Mouse (Mus musculus) CD4-positive, CD25-positive, alpha-beta regulatory T cell, adult 2 months (primary cell): Measurements from ENCODE around the gene Cblc.
A peak's percentile ranks its signal among the peaks of the same experiment; 100 is the strongest.

Experiments used
- DNase-seq: peaks from one replicate; pipeline ENCODE4 v3.0.0-alpha.2; 2012; ENCODE audit warnings: low read depth, low spot score

Cblc gene

GRCm38 (mm10) chr7:19796697-19797588 lies at the start of gene Cblc:
Gene Cblc, minus strand, starts transcription at chr7:19796809.
- DNase-seq: peak; percentile 94

GRCm38 (mm10) chr7:19844521-19845171 lies 48.0 kb upstream of the Cblc start:
- peak; percentile 56 for DNase-seq

DNA sequence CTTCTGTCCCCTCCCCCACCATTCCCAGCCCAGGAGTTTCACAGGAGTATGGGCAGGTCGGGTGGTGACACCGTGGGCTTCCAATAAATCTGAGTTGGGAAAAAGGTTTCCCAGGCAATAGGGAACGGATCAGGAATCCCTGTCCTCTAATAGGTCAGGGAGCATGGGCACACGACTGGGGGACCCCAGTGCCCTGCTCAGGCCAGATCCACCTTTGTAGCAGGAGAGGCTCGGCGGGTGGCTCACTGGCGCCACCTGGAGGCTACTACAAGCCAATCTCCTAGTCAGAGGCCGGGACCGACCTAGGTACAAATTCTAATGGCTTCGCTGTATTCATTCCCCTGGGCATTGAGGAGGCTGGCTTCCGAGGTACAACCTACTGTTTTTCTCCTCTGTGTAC lies 47.0 kb upstream of the Cblc start:
- DNase-seq: peak; percentile 85

DNA sequence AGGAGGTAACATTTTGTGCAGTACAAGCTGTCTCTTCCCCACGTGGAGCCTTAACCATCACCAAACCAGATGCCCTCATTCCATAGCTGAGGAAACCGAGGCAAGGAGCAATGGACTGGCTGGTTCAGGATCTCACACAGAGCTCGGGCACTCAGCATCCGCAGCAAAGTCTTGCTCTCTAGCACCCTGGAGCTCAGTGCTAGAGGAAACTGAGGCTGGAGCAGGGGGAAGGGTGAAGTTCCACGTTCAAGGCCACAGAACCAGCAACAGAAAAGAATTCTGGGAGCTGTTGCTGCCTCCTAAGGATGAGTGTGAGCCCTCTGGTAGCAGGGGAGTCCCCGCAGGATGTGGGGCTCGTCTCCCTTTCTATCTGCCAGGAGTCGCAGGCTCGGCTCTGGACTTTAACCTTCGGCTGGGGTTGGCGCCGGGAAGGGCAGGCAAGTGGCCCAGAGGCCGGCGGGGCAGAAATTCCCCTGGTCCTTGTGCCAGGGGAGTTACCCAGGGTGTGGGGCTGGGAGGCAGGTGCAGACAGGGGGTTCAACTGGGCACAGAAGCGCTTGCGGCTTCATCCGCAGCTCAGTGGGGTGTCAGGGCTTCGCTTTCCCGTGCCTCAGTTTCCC lies 46.4 kb upstream of the Cblc start:
- DNase-seq: no peak

DNA sequence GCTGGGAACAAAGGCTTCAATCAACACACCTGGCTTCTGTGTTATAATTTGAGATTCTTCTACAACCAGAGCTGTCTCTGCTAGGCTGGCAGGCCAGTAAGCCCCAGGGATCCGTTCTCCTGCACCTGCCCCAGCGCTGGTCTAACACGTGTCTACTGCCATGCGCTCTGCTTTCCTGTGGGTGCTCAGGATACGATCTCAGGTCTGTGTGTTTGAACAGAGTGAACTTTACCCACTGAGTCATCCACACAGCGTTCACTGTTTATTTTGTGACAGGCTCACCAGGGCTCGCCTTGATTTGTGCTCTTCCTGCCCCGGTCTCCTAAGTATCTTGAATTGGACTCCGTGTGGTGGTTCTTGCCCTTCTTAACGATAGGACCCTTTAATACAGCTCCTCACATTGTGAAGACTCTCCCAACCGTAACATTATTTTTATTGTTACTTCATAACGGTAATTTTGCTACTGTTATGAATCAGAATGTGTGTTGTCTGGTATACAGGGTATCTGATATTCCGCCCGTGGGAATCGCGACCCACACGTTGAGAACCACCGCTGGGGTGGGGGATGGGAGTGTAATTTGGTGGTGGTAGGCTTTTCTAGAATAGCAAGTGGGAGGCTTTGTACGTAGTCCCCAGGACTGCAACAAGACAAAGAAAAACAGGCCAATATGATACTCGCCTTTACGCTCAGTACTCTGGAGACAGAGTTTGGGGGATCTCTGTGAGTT lies 45.2 kb upstream of the Cblc start:
- DNase-seq: peak; percentile 49

DNA sequence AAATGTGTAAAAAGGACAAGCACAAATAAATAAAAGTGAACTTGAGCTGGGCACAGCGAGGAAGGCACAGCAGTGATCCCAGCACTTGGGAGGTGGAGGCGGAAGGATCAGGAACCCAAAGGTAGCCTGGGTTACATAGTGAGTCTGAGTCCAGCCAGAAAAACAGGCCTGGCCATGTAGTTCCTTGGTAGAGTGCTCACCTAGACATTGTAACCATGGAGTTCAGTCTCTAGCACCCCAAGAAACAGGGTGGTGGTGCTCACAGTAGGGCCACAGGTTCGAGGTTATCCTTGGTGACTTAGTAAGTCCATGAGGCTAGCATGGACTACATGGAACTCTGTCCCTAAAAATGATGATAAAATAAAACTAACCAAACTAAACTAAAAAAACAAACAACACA lies 44.3 kb upstream of the Cblc start:
- DNase-seq: no peak

DNA sequence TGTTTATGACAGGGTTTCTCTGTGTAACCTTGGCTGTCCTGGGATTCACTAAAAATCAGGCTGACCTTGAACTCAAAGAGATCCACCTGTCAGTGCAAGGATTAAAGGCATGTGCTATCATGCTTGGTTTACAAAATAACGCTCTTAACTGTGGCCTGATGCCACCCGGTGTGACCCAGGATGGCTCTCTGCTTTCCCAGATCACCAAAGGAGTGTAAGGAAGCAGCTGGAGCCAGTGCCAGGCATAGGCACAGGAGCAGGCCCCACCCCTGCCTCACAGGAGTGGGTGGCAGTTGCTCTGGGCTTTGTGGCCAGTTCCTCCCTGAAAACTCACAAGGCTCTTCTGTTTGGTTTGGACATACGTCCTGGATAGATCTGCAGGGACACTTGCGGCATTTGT lies 43.8 kb upstream of the Cblc start:
- DNase-seq: no peak

GRCm38 (mm10) chr7:19836843-19837242 lies 40.2 kb upstream of the Cblc start:
- DNase-seq: peak; percentile 56

- no peak for DNase-seq
Observed at GRCm38 (mm10) chr7:19834055-19834454, 37.4 kb upstream of the Cblc start.

GRCm38 (mm10) chr7:19831837-19832236 lies 35.2 kb upstream of the Cblc start:
- DNase-seq: no peak

DNA sequence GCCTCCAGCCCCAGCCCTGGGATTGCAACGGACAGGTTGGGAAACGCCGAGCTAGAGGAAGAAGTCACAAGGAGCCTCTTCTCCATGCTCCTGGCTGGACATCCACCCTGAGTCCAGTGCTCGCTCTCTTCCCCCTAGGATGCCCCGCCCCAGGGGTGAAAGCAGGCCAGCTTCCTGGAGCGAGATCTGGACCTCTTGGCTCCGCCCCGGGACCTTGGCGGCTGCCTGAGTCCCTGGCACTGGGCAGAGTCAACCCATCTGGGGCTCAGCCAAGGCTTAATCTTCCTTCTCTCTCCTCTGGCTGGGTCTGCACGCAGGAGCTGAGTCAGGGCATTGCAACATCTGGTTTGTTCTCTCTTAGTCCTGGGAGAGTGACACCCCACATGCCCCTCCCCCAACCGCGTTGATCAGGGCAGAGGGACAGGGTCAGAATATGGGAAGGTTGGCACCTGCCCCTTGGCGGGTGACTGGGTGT lies 34.1 kb upstream of the Cblc start:
- DNase-seq: no peak

- no peak for DNase-seq
Observed at GRCm38 (mm10) chr7:19829694-19830093, 33.1 kb upstream of the Cblc start.

GRCm38 (mm10) chr7:19826756-19827155 lies 30.1 kb upstream of the Cblc start:
- no peak for DNase-seq

DNA sequence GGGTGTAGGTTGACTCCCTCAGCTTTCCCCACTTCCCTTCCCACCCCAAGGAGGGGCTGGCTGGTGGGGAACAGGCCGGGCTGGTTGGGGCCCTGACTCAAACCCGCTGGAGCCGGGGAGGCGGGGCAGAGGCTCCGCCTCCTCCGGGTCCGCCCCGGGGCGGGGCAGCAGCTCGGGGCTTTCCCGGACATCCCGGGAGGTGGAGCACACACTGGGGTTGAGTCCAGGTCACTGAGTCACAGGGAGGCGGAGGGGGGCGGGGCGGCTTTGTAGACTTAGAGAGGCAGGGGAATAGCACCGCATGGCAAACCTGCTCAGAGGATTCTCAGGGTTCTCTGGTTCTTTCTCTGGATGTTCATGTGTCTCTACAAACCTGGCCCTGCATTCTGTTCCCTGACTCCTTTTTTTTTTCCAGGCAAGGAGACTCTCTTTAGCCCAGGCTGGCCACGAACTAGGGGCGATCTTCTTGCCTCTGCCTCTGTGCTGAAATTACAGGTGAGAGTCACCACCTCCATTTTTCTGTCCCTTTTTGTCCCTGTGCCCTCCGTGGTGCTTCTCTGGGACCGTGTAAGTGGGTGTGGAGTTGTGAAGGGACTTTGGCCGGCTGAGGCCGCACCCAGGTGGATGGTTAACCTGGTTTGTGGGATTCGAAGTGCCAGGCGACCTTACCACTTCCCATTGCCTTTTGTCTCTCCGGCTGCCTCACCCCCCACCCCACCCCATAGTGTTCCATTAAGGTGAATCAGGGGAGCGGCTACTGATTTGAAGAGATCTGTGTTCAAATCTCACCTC lies 27.8 kb upstream of the Cblc start:
- peak; percentile 93 for DNase-seq

- peak; percentile 53 for DNase-seq
Observed at GRCm38 (mm10) chr7:19823256-19824181, 26.9 kb upstream of the Cblc start.

DNA sequence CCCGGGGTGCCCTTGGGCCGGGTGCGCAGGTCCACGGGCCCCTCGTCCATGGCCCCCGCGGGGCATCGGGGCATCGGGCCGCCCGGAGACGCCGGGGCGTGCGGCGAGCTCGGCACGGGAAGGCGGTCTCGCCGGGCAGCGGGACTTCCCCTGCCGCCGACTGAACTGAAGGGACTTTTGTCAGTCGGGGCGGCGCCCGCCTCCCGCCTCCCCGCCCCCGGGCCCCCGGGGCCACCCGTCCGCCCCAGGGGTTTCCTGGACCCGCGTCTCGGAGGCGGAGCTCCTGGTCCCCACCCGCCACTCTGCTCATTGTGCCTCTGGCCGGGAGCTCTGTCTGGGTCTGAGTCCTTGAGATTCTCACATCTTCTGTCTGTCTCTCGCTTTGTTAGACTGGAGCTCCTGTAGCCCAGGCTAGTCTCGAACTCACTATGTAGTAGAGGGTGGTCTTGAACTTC lies 26.0 kb upstream of the Cblc start, which contains the start of gene Bcl3:
Gene Bcl3 (minus strand): TSS at position 167 of the 455 bp plus-strand sequence.
- peak; percentile 87 for DNase-seq

- no peak for DNase-seq
Observed at GRCm38 (mm10) chr7:19822193-19822592, 25.6 kb upstream of the Cblc start.

- peak; percentile 32 for DNase-seq
Observed at GRCm38 (mm10) chr7:19821633-19822032, 25.0 kb upstream of the Cblc start.

DNA sequence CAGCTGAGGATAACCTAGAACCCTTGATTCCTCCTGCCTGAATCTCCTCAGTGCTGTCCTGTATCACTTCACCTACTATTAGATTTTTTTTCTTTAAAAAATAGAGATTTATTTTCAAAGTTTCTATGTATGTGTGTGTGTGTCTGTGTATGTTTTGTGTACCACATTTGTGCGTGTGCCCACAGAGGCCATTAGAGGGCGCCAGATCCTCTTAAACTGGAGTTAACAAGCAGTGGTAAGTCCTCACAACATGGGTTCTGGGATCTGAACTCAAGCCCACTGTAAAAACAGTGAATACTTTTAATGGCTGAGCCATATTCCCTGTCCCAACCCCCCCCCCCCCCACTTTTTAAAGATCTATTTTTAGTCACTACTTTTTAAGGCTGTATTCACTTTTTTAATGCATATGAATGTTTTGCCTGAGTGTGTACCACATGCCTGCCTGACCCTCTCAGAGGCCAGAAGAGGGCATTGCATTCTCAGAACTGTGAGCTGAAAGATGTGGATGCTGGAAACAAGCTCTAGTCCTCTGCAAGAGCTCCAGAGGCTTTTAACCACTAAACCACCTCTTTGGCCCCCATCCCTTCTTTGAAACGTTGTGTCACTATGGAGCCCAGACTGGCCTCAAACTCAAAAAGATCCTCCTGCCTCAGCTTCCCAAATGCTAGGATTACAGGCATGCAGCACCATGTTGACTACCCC lies 23.9 kb upstream of the Cblc start:
- peak; percentile 68 for DNase-seq
